Mouse (Mus musculus): ENCODE measurements at regions not wholly inside any gene's neighbourhood (a gene's known extent, or its start where the extent isn't known, plus 50 kb on each side); places are given as distances from the start of the nearest gene placed in this dataset.

- TF ChIP-seq POLR2A (IDR thresholded peaks at IDR 0.05; ENCODE audit: insufficient read length, low read depth): no peak
- TF ChIP-seq CEBPB (IDR thresholded peaks at IDR 0.05; ENCODE audit: insufficient read depth, poor library complexity, severe bottlenecking): no peak
Observed at GRCm38 (mm10) chr13:111144721-111145120, 110.1 kb upstream of the Actbl2 start.

Measured in myocyte (in vitro differentiated cells).